Mouse (Mus musculus) forebrain, embryonic 14.5 days (tissue): ENCODE data around the gene Tac2. TPM values are rescaled to one million over a fixed set of nuclear protein-coding genes. Genes with fewer than 3 reads are reported as not detected.

Experiments
- ATAC-seq: fragments of 200-750 bp; cut with Nextera tagmentation; 2 replicates; pipeline ENCODE4 v1.8.0; 2017; ENCODE audit warnings: mild to moderate bottlenecking, moderate library complexity
- DNase-seq: peaks from one replicate; pipeline ENCODE4 v3.0.0-alpha.2; 2015; ENCODE audit warnings: low spot score
- H3K27ac ChIP-seq: fragments of 300-500 bp; sonication (generic); 2 replicates; pipeline ENCODE4 v1.5.1; 2014; ENCODE audit warnings: low read depth, mild to moderate bottlenecking, control low read depth, low read length, moderate library complexity
- H3K27me3 ChIP-seq: fragments of 300-500 bp; sonication (generic); replicated peaks from 2 replicates; pipeline ENCODE4 v1.6.1; 2014; ENCODE audit warnings: low read length, control low read depth, mixed read lengths; ENCODE audit not compliant: control insufficient read depth, insufficient read depth
- H3K36me3 ChIP-seq: fragments of 300-500 bp; sonication (generic); 2 replicates; pipeline ENCODE4 v1.6.1; 2014; ENCODE audit warnings: low read length, control low read depth; ENCODE audit not compliant: control insufficient read depth, insufficient read depth
- H3K4me1 ChIP-seq: fragments of 300-500 bp; sonication (generic); 2 replicates; pipeline ENCODE4 v1.6.1; 2014; ENCODE audit warnings: antibody characterized with exemption, low read length, control low read depth; ENCODE audit not compliant: control insufficient read depth, insufficient read depth
- H3K4me2 ChIP-seq: fragments of 300-500 bp; sonication (generic); 2 replicates; pipeline ENCODE4 v1.6.1; 2014; ENCODE audit warnings: mild to moderate bottlenecking, control low read depth, low read length
- H3K4me3 ChIP-seq: fragments of 300-500 bp; sonication (generic); 2 replicates; pipeline ENCODE4 v1.5.1; 2014; ENCODE audit warnings: low read depth, low read length, control low read depth
- H3K9ac ChIP-seq: fragments of 300-500 bp; sonication (generic); 2 replicates; pipeline ENCODE4 v1.6.1; 2014; ENCODE audit warnings: mild to moderate bottlenecking, low read length, control low read depth, moderate library complexity
- H3K9me3 ChIP-seq: fragments of 300-500 bp; sonication (generic); replicated peaks from 2 replicates; pipeline ENCODE4 v1.6.1; 2016; ENCODE audit warnings: low read length, control low read depth, mixed read lengths; ENCODE audit not compliant: control insufficient read depth
- WGBS: fragments of 180-500 bp; shearing (Covaris S2); extraction: QIAGEN DNeasy Blood & Tissue Kit; methylation state at CpG from one replicate; pipeline ENCODE4 v1.1.7; 2014; 5-methylcytosine and 5-hydroxymethylcytosine counted together
- polyA plus RNA-seq: library from polyadenylated mRNA; unstranded; fragments of >200 nt; fragmentation: Nextera tagmentation; extraction: Ambion mirVana; gene quantifications from 2 replicates; pipeline ENCODE4 v1.2.1, GENCODE M21; 2014

Tac2 gene
- 2.6 and 5.6 TPM in 2 replicates for polyA plus RNA-seq

GRCm38 (mm10) chr10:127724178-127724577 lies at the start of gene Tac2:
Gene Tac2, plus strand, starts transcription at chr10:127724478.
- DNase-seq (no peak), ATAC-seq (no peak)
- no peaks in the 10 kb centered on the region; the same call in 1 of the 2 replicates for H3K27me3 ChIP-seq
- H3K9ac ChIP-seq = no peak within 1 kb of the TSS
- H3K4me2 ChIP-seq = no peak within 1 kb of the TSS
- H3K27ac ChIP-seq = no peak within 1 kb of the TSS
- no peaks in the 10 kb centered on the region for H3K36me3 ChIP-seq
- H3K4me3 ChIP-seq = no peak within 1 kb of the TSS
- 0 out of 2 replicates have a peak, but pooled peaks cover 7% of the 10 kb centered on the region for H3K4me1 ChIP-seq
- no peaks in the 10 kb centered on the region for H3K9me3 ChIP-seq
- WGBS = 81% methylated on average over 3 of the region's 3 CpGs

- Histone ChIP-seq H3K4me3 (no peak overlapping the region), H3K4me1 (peaks cover 7% of the 10 kb centered on the region; the same call in 1 of the 2 replicates), H3K27me3 (no peaks in the 10 kb centered on the region), H3K9me3 (no peaks in the 10 kb centered on the region), H3K36me3 (no peaks in the 10 kb centered on the region), H3K27ac (no peak overlapping the region), H3K9ac (no peak overlapping the region), H3K4me2 (no peak overlapping the region)
- DNase-seq (peak; percentile 91), ATAC-seq (no peak)
- 87% methylated on average over 8 of the region's 8 CpGs for WGBS
Observed at GRCm38 (mm10) chr10:127674794-127675522, 49.3 kb upstream of the Tac2 start.

- DNase-seq (no peak), ATAC-seq (no peak)
- Histone ChIP-seq H3K27ac (no peak overlapping the region), H3K9ac (peak overlapping the region; percentile 50), H3K4me1 (peaks cover 7% of the 10 kb centered on the region; the same call in 1 of the 2 replicates), H3K27me3 (no peaks in the 10 kb centered on the region), H3K36me3 (no peaks in the 10 kb centered on the region), H3K9me3 (no peaks in the 10 kb centered on the region), H3K4me3 (peak overlapping the region; percentile 39), H3K4me2 (peak overlapping the region; percentile 60)
- 46% methylated on average over 5 of the region's 5 CpGs for WGBS
Observed at GRCm38 (mm10) chr10:127675859-127676398, 48.3 kb upstream of the Tac2 start.

- WGBS = 1% methylated on average over 71 of the region's 71 CpGs
- no peaks in the 10 kb centered on the region for H3K9me3 ChIP-seq
- DNase-seq (peak; percentile 100), ATAC-seq (peak; percentile 98)
- H3K27ac ChIP-seq = peak overlapping the region; percentile 28; the same call in 1 of the 2 replicates
- peak overlapping the region; percentile 80 for H3K4me2 ChIP-seq
- H3K27me3 ChIP-seq = no peaks in the 10 kb centered on the region
- no peaks in the 10 kb centered on the region for H3K36me3 ChIP-seq
- H3K4me1 ChIP-seq = peaks cover 7% of the 10 kb centered on the region; the same call in 1 of the 2 replicates
- H3K4me3 ChIP-seq = peak overlapping the region; percentile 75
- H3K9ac ChIP-seq = peak overlapping the region; percentile 66
Observed at GRCm38 (mm10) chr10:127676691-127677548, 47.4 kb upstream of the Tac2 start.

GRCm38 (mm10) chr10:127677591-127678336 lies 46.5 kb upstream of the Tac2 start:
- peak overlapping the region; percentile 80 for H3K4me2 ChIP-seq
- DNase-seq = peak; percentile 87
- H3K4me1 ChIP-seq = peaks cover 7% of the 10 kb centered on the region; the same call in 1 of the 2 replicates
- no peak overlapping the region for H3K27ac ChIP-seq
- 16% methylated on average over 14 of the region's 14 CpGs for WGBS
- H3K9me3 ChIP-seq = no peaks in the 10 kb centered on the region
- peak overlapping the region; percentile 75 for H3K4me3 ChIP-seq
- no peak for ATAC-seq
- H3K36me3 ChIP-seq = no peaks in the 10 kb centered on the region
- H3K9ac ChIP-seq = peak overlapping the region; percentile 66
- H3K27me3 ChIP-seq = no peaks in the 10 kb centered on the region

GRCm38 (mm10) chr10:127679208-127679607 lies 45.1 kb upstream of the Tac2 start:
- 97% methylated on average over 1 of the region's 1 CpGs for WGBS
- peak overlapping the region; percentile 21; the same call in 1 of the 2 replicates for H3K9ac ChIP-seq
- no peak for DNase-seq

GRCm38 (mm10) chr10:127679881-127680280 lies 44.4 kb upstream of the Tac2 start:
- peaks cover 7% of the 10 kb centered on the region; the same call in 1 of the 2 replicates for H3K4me1 ChIP-seq
- H3K4me3 ChIP-seq = no peak overlapping the region
- no peak overlapping the region for H3K9ac ChIP-seq
- ATAC-seq (no peak), DNase-seq (no peak)
- 92% methylated on average over 3 of the region's 3 CpGs for WGBS
- no peaks in the 10 kb centered on the region for H3K27me3 ChIP-seq
- no peak overlapping the region for H3K27ac ChIP-seq
- H3K4me2 ChIP-seq = no peak overlapping the region
- no peaks in the 10 kb centered on the region for H3K9me3 ChIP-seq
- no peaks in the 10 kb centered on the region for H3K36me3 ChIP-seq

More at GRCm38 (mm10) chr10:127679208-127679607, 45.1 kb upstream of the Tac2 start:
- H3K4me3 ChIP-seq = no peak overlapping the region
- H3K9me3 ChIP-seq = no peaks in the 10 kb centered on the region
- ATAC-seq = no peak
- H3K4me1 ChIP-seq = peaks cover 7% of the 10 kb centered on the region; the same call in 1 of the 2 replicates
- no peaks in the 10 kb centered on the region for H3K27me3 ChIP-seq
- H3K36me3 ChIP-seq = no peaks in the 10 kb centered on the region
- H3K4me2 ChIP-seq = no peak overlapping the region
- H3K27ac ChIP-seq = no peak overlapping the region

GRCm38 (mm10) chr10:127682886-127683285 lies 41.4 kb upstream of the Tac2 start:
- no peak for DNase-seq
- no peak overlapping the region for H3K4me3 ChIP-seq

More at GRCm38 (mm10) chr10:127682886-127683285, 41.4 kb upstream of the Tac2 start:
- H3K9ac ChIP-seq = no peak overlapping the region
- 97% methylated on average over 6 of the region's 6 CpGs for WGBS
- H3K4me1 ChIP-seq = no peaks in the 10 kb centered on the region
- no peaks in the 10 kb centered on the region for H3K9me3 ChIP-seq
- H3K36me3 ChIP-seq = no peaks in the 10 kb centered on the region
- no peak overlapping the region for H3K4me2 ChIP-seq
- no peaks in the 10 kb centered on the region for H3K27me3 ChIP-seq
- no peak overlapping the region for H3K27ac ChIP-seq
- ATAC-seq = no peak
